Mouse (Mus musculus): ENCODE data around the gene Tnxb. TPM values are rescaled to one million over a fixed set of nuclear protein-coding genes. Genes with fewer than 3 reads are reported as not detected.

Tnxb gene
- total and polyA plus RNA-seq, 2 experiments = 3.5 to 3.6 TPM

- Histone ChIP-seq H3K4me3 (ENCODE audit: insufficient read depth, low read depth, low read length) (peak within 1 kb of the TSS; percentile 58), H3K4me1 (ENCODE audit: control insufficient read depth, insufficient read depth, low read length) (peaks cover 12% of the 10 kb centered on the region), H3K27me3 (ENCODE audit: control insufficient read depth, insufficient read depth, low read length) (no peaks in the 10 kb centered on the region), H3K36me3 (ENCODE audit: control insufficient read depth, insufficient read depth, low read length) (no peaks in the 10 kb centered on the region), H3K79me2 (ENCODE audit: control insufficient read depth, insufficient read depth, low read length) (no peaks in the 10 kb centered on the region; the same call in 1 of the 2 replicates), H3K9ac (ENCODE audit: low read depth, low read length) (peak within 1 kb of the TSS; percentile 77), H3K27ac (replicated peaks; ENCODE audit: insufficient read depth, low read depth, low read length) (peak within 1 kb of the TSS; percentile 57)
- TF ChIP-seq POLR2A (IDR thresholded peaks at IDR 0.05; ENCODE audit: extremely low read depth, insufficient read depth, low read length) (peak; percentile 47; the same call in 1 of the 2 replicates), CTCF (IDR thresholded peaks at IDR 0.05; ENCODE audit: low read depth, low read length) (no peak)
- WGBS = under 1% methylated on average over 16 of the region's 16 CpGs
- DNase-seq (ENCODE audit: extremely low read depth, low read depth, low spot score) = peak; percentile 92
Observed at GRCm38 (mm10) chr17:34644608-34645007, 25.7 kb upstream of the Tnxb start, which contains the start of gene Fkbpl. Gene Fkbpl, plus strand, starts transcription at chr17:34644764.

GRCm38 (mm10) chr17:34645256-34645829, 25.0 kb upstream of the Tnxb start:
- 45% methylated on average over 10 of the region's 10 CpGs for WGBS
- DNase-seq (ENCODE audit: extremely low read depth, low read depth, low spot score) = no peak
- Histone ChIP-seq H3K27me3 (ENCODE audit: control insufficient read depth, insufficient read depth, low read length) (no peaks in the 10 kb centered on the region), H3K4me3 (ENCODE audit: insufficient read depth, low read depth, low read length) (peak overlapping the region; percentile 58), H3K27ac (replicated peaks; ENCODE audit: insufficient read depth, low read depth, low read length) (0 out of 2 replicates have a peak overlapping the region, but pooled peaks have one; percentile 18), H3K79me2 (ENCODE audit: control insufficient read depth, insufficient read depth, low read length) (no peaks in the 10 kb centered on the region; the same call in 1 of the 2 replicates), H3K36me3 (ENCODE audit: control insufficient read depth, insufficient read depth, low read length) (no peaks in the 10 kb centered on the region), H3K4me1 (ENCODE audit: control insufficient read depth, insufficient read depth, low read length) (peaks cover 12% of the 10 kb centered on the region), H3K9ac (ENCODE audit: low read depth, low read length) (peak overlapping the region; percentile 35; the same call in 1 of the 2 replicates)
- no peak for TF ChIP-seq POLR2A (IDR thresholded peaks at IDR 0.05; ENCODE audit: extremely low read depth, insufficient read depth, low read length)
- TF ChIP-seq CTCF (IDR thresholded peaks at IDR 0.05; ENCODE audit: low read depth, low read length) = no peak

- no peak overlapping the region for H3K4me3 ChIP-seq (ENCODE audit: insufficient read depth, low read depth, low read length)
- H3K9ac ChIP-seq (ENCODE audit: low read depth, low read length) = no peak overlapping the region
Observed at GRCm38 (mm10) chr17:34645831-34646511, 24.4 kb upstream of the Tnxb start.

GRCm38 (mm10) chr17:34646906-34647787, 23.2 kb upstream of the Tnxb start, which contains the start of gene Atf6b:
Gene Atf6b, plus strand, starts transcription at chr17:34647146.
- DNase-seq (ENCODE audit: extremely low read depth, low read depth, low spot score) = peak; percentile 97
- no peaks in the 10 kb centered on the region for H3K27me3 ChIP-seq (ENCODE audit: control insufficient read depth, insufficient read depth, low read length)
- H3K4me3 ChIP-seq (ENCODE audit: insufficient read depth, low read depth, low read length) = peak within 1 kb of the TSS; percentile 79
- TF ChIP-seq CTCF (IDR thresholded peaks at IDR 0.05; ENCODE audit: low read depth, low read length) (no peak), POLR2A (IDR thresholded peaks at IDR 0.05; ENCODE audit: extremely low read depth, insufficient read depth, low read length) (0 out of 2 replicates have a peak, but pooled peaks have one; percentile 46)
- peaks cover 12% of the 10 kb centered on the region for H3K4me1 ChIP-seq (ENCODE audit: control insufficient read depth, insufficient read depth, low read length)
- H3K9ac ChIP-seq (ENCODE audit: low read depth, low read length) = peak within 1 kb of the TSS; percentile 72
- WGBS = under 1% methylated on average over 65 of the region's 66 CpGs
- no peaks in the 10 kb centered on the region for H3K36me3 ChIP-seq (ENCODE audit: control insufficient read depth, insufficient read depth, low read length)
- peak within 1 kb of the TSS; percentile 61 for H3K27ac ChIP-seq (replicated peaks; ENCODE audit: insufficient read depth, low read depth, low read length)
- H3K79me2 ChIP-seq (ENCODE audit: control insufficient read depth, insufficient read depth, low read length) = no peaks in the 10 kb centered on the region; the same call in 1 of the 2 replicates

More at GRCm38 (mm10) chr17:34645831-34646511, 24.4 kb upstream of the Tnxb start:
- Histone ChIP-seq H3K79me2 (ENCODE audit: control insufficient read depth, insufficient read depth, low read length) (no peaks in the 10 kb centered on the region; the same call in 1 of the 2 replicates), H3K27me3 (ENCODE audit: control insufficient read depth, insufficient read depth, low read length) (no peaks in the 10 kb centered on the region), H3K4me1 (ENCODE audit: control insufficient read depth, insufficient read depth, low read length) (peaks cover 12% of the 10 kb centered on the region), H3K27ac (replicated peaks; ENCODE audit: insufficient read depth, low read depth, low read length) (no peak overlapping the region), H3K36me3 (ENCODE audit: control insufficient read depth, insufficient read depth, low read length) (no peaks in the 10 kb centered on the region)
- no peak for DNase-seq (ENCODE audit: extremely low read depth, low read depth, low spot score)
- WGBS = 80% methylated on average over 30 of the region's 30 CpGs
- TF ChIP-seq CTCF (IDR thresholded peaks at IDR 0.05; ENCODE audit: low read depth, low read length) (no peak), POLR2A (IDR thresholded peaks at IDR 0.05; ENCODE audit: extremely low read depth, insufficient read depth, low read length) (no peak)

DNA sequence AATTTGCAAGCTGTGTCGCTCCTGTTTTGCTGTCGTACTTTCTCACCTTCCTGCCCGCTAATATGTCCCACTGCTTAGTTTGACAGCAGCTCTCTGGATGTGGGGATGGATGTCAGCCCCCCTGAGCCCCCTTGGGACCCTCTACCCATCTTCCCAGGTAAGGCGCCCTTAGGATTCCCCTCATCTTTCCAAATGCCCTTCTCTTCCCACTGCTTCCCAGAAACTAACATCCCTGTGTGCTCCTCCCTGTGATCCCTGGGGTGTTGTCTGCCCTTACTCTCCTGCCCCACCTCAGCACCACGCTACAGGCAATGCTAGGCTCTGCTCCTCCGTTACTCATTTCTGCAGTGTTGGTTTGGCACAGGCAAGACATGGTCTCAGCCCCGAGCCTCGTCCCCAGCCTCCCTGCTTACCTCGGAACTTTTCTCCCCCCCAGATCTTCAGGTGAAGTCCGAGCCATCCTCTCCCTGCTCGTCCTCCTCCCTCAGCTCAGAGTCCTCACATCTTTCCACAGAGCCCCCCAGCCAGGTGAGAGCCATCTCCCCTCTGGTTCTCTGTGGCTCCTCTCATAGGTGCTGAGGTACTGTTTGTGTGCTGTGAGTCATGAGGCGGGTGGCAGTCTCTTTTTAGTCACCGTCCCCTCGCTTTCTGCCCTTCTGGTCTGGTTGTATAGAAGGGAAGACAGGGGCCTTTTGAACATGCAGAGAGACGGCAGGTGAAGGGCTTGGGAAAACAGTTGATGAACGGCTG, 22.0 kb upstream of the Tnxb start:
- H3K9ac ChIP-seq (ENCODE audit: low read depth, low read length) = no peak overlapping the region
- H3K79me2 ChIP-seq (ENCODE audit: control insufficient read depth, insufficient read depth, low read length) = no peaks in the 10 kb centered on the region; the same call in 1 of the 2 replicates
- DNase-seq (ENCODE audit: extremely low read depth, low read depth, low spot score) = no peak
- H3K27me3 ChIP-seq (ENCODE audit: control insufficient read depth, insufficient read depth, low read length) = no peaks in the 10 kb centered on the region
- no peak overlapping the region for H3K4me3 ChIP-seq (ENCODE audit: insufficient read depth, low read depth, low read length)
- H3K27ac ChIP-seq (replicated peaks; ENCODE audit: insufficient read depth, low read depth, low read length) = no peak overlapping the region
- peaks cover 12% of the 10 kb centered on the region for H3K4me1 ChIP-seq (ENCODE audit: control insufficient read depth, insufficient read depth, low read length)
- no peak for TF ChIP-seq POLR2A (IDR thresholded peaks at IDR 0.05; ENCODE audit: extremely low read depth, insufficient read depth, low read length)
- no peak for TF ChIP-seq CTCF (IDR thresholded peaks at IDR 0.05; ENCODE audit: low read depth, low read length)
- 91% methylated on average over 16 of the region's 16 CpGs for WGBS
- peaks cover 1% of the 10 kb centered on the region; the same call in 1 of the 2 replicates for H3K36me3 ChIP-seq (ENCODE audit: control insufficient read depth, insufficient read depth, low read length)

All from liver, adult 2 months (tissue).